ENCODE assay signal across 13 mouse cellular contexts in the genomic region with DNA sequence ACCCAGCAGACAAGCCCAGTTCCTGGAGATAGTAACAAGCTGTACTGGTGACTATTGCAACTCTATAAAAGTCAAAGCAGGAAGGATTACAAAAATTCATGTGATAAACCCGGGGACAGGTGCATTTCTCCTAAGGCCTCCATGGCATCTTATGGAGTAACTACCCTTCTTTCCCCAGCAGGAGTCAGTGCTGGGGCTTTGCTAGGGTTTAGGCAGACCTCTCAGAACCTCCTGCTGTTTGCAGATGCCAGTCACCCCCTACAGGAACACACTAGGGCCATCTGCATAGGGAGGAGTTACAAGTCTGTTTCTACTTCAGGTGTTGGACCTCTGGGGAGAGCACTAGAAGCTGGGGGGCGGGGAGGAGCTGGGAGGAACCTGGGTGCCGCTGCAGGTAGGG.
A peak's percentile ranks its signal among the peaks of the same experiment; 100 is the strongest.
DNase-seq lines count a peak whose midpoint lies in the region; TF ChIP-seq lines count a peak whose summit lies in the region.
"Had no signal": no experiment of that assay in that cellular context is flagged by ENCODE, and none has a peak within 500 bp of the region (broad histone marks: within the 10 kb centered on the region; RNA-seq: fewer than 3 reads in every experiment).

No protein-coding gene starts in this region.

- DNase-seq in layer of hippocampus, adult 2 months (ENCODE audit: low spot score in 2 of 2), result no peak
- no peak for DNase-seq in layer of hippocampus, adult 9-10 months (ENCODE audit: low spot score)
- peak; percentile 21 for DNase-seq in thymus, postnatal 25 days
- DNase-seq in thymus, adult 18-20 months, result no peak
- peak; percentile 13 for DNase-seq in brain, embryonic 14.5 days (ENCODE audit: low read depth)
- DNase-seq in layer of hippocampus, postnatal 36 days, result no peak
- DNase-seq in cerebellum, postnatal 10 days, result no peak
- no peak for DNase-seq in urinary bladder, postnatal 25 days (ENCODE audit: low spot score)
- DNase-seq: gastrocnemius, postnatal 25 days; kidney, postnatal 10 days had no signal

- TF ChIP-seq CTCF in layer of hippocampus, adult 2 months (conservative IDR thresholded peaks at IDR 0.05), result peak; percentile 51
- TF ChIP-seq CTCF in brain, embryonic 14.5 days (IDR thresholded peaks at IDR 0.05; ENCODE audit: borderline replicate concordance, extremely low read depth, insufficient read depth, insufficient read length), result peak; percentile 35; the same call in 1 of the 2 replicates

- no peak for TF ChIP-seq POLR2A in brain, embryonic 14.5 days (IDR thresholded peaks at IDR 0.05; ENCODE audit: borderline replicate concordance, extremely low read depth, insufficient read depth, insufficient read length, poor library complexity, severe bottlenecking)

- H3K27ac ChIP-seq in layer of hippocampus, adult 2 months, result no peak overlapping the region
- H3K27ac ChIP-seq: embryonic facial prominence, embryonic 12.5 days; macrophage had no signal

- no peak overlapping the region for H3K4me3 ChIP-seq in layer of hippocampus, adult 2 months
- H3K4me3 ChIP-seq: embryonic facial prominence, embryonic 12.5 days; myocyte had no signal

Comparison
In these comparisons a context has a peak if more than half of its experiments do, and no peak if none do; other contexts are left out.
1. DNase-seq: peak in thymus, postnatal 25 days (single experiment) and brain, embryonic 14.5 days (single experiment); none in layer of hippocampus, adult 2 months (0 of 2), layer of hippocampus, adult 9-10 months (single experiment), thymus, adult 18-20 months (0 of 2), layer of hippocampus, postnatal 36 days (0 of 2), cerebellum, postnatal 10 days (0 of 2) and urinary bladder, postnatal 25 days (single experiment).